Mouse (Mus musculus): ENCODE results near the gene Brca1. TPM values are rescaled to one million over a fixed set of nuclear protein-coding genes. Genes with fewer than 3 reads are reported as not detected.

The Brca1 gene
- 1 to 10 TPM; 4.3 to 7.9 TPM for polyA plus RNA-seq (2017; shearing (Covaris generic))

GRCm38 (mm10) chr11:101551751-101552475, at the start of gene Brca1, which contains the start of gene Nbr1:
Gene Brca1, minus strand, starts transcription at chr11:101551955.
Gene Nbr1, plus strand, starts transcription at chr11:101552149.

GRCm38 (mm10) chr11:101599156-101599555, 47.4 kb upstream of the Brca1 start, which contains the start of gene Gm11634:
Gene Gm11634, minus strand, starts transcription at chr11:101599256.

DNA sequence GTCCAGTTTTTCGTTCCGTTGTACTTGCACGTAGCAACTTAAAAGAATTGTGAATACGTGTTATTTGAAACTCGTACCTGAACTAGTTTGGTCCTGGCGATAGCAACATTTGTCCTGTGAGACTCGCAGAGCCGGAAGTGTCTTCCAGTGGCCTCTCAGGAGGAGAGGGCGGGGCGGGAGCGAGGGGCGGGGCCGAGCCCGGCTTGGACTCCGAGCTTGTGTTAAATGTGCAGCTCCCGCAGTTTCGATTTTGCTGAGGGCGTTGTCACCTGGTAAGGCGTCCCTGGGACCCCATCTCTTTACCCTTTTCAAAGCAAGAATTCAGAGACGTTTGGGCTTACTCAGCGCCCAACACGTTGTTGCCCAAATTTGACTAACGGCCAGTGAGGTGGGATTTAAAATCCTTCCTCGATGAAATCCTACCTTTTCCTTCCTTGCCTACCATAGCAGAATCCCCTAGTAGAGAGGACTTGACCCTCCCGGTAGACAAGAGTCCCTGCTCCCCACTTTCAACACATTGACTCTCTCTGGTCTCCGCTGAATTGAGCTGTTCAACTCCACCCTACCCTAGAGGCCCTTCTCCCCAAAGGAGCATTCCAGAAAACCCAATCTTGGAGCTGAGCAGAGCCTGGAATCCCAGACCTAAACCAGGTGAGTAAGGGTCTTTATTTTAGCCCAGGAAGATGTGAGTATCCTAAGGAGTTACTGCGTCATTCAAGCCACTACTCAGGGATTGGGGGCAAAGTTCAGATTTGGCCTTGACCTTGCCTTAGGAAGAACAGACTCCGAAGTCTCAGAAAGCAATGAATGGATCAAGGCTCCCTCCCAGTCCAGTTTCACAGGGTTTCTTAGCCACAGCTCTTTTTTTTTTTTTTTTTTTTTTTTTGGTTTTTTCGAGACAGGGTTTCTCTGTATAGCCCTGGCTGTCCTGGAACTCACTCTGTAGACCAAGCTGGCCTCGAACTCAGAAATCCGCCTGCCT, 30.6 kb upstream of the Brca1 start, which contains the start of gene Tmem106a:
Gene Tmem106a, plus strand, starts transcription at position 189 of the 982 bp plus-strand sequence.

GRCm38 (mm10) chr11:101465869-101466551, 85.7 kb downstream of the Brca1 start, which contains the start of gene Vat1:
Gene Vat1, minus strand, starts transcription at chr11:101466230.

GRCm38 (mm10) chr11:101464211-101465100, 87.3 kb downstream of the Brca1 start, which contains the start of gene Rnd2:
Gene Rnd2, plus strand, starts transcription at chr11:101464999.

DNA sequence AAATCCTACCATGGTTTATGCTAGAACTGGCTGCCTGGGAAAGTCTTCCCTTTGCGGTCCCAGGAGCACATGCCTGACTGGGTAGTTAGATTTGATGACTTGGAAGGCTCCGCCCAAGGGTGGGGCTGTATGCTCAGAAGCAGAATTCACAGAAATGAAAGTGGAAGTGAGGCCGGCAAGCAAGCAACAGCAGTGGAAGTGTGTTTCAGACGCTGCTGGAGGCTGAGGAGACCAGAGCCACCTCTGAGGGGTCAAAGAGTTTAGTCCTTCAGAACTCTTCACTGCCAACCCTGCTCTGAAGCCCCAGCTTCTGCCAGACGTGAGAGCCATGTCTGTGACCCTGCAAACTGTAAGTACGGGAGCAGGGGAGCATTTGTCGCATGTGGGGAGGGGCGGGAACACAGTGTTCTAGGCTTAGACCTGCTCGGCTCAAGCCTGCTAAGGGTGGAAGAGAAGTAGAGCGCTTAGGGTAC, 103.4 kb downstream of the Brca1 start, which contains the start of gene Ifi35:
Gene Ifi35, plus strand, starts transcription at position 134 of the 473 bp plus-strand sequence.

DNA sequence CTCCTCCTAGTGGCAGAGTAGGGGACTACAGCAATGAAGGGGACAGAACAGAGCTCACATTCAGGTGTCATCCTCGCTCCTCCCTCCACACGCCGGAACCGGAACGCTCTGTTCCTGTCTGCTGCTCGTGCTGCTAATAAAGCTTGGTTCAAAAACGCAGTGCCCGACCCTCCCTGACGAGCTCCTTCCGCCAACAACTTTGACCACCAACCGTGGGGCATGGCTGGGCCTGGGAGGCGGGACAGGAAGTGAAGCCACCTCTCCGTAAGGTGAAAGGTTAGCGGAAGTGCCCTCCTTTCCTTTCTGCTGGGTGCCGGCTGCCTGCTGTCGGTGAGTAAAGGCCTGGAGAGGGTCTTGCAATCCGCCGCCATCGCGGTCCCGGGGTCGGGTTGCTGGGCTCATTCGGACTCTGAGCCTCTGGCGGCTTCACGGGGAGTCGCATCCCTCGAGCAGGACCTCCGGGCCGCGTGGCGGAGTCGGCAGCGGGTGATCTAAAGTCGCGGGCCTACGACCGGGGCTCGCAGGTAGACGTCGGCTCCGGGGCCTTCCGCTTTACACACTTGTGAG, 109.5 kb downstream of the Brca1 start, which contains the start of gene Rpl27:
Gene Rpl27, plus strand, starts transcription at position 172 of the 567 bp plus-strand sequence.

Other genes starting within 250 kb of the Brca1 start
- 100 to 1,000 TPM; 223 to 228 TPM for gene Becn1, start 249.7 kb downstream of the Brca1 start, polyA plus RNA-seq (2017; shearing (Covaris generic))
- 100 to 1,000 TPM; 157 to 201 TPM for gene Psme3, start 235.7 kb downstream of the Brca1 start, polyA plus RNA-seq (2017; shearing (Covaris generic))
- gene Aoc2, start 226.9 kb downstream of the Brca1 start, polyA plus RNA-seq (2017; shearing (Covaris generic)): 1 to 10 TPM; 1.8 to 2.4 TPM
- gene Aoc3, start 221.3 kb downstream of the Brca1 start, polyA plus RNA-seq (2017; shearing (Covaris generic)): not detected
- gene G6pc, start 184.4 kb downstream of the Brca1 start, polyA plus RNA-seq (2017; shearing (Covaris generic)): not detected
- 10 to 100 TPM; 33.3 to 40.7 TPM for gene Aarsd1, start 134.3 kb downstream of the Brca1 start, polyA plus RNA-seq (2017; shearing (Covaris generic))
- gene Gm27029, start 127.2 kb downstream of the Brca1 start, polyA plus RNA-seq (2017; shearing (Covaris generic)): 1 to 10 TPM; 3.0 to 3.5 TPM
- gene Rundc1, start 126.9 kb downstream of the Brca1 start, polyA plus RNA-seq (2017; shearing (Covaris generic)): 10 to 100 TPM; 17.1 to 29.7 TPM
- 1 to 10 TPM; 4.2 to 4.6 TPM for gene Ptges3l, start 126.6 kb downstream of the Brca1 start, polyA plus RNA-seq (2017; shearing (Covaris generic))
- 100 to 1,000 TPM; 318 to 457 TPM for gene Rpl27, start 109.7 kb downstream of the Brca1 start, polyA plus RNA-seq (2017; shearing (Covaris generic))
- 100 to 1,000 TPM; 188 to 201 TPM for gene Ifi35, start 103.5 kb downstream of the Brca1 start, polyA plus RNA-seq (2017; shearing (Covaris generic))
- gene Rnd2, start 87.0 kb downstream of the Brca1 start, polyA plus RNA-seq (2017; shearing (Covaris generic)): under 1 TPM; 0.21 to 0.35 TPM
- under 1 TPM; 0.32 to 0.74 TPM for gene Vat1, start 85.7 kb downstream of the Brca1 start, polyA plus RNA-seq (2017; shearing (Covaris generic))
- gene Nbr1, start 194 bp upstream of the Brca1 start, polyA plus RNA-seq (2017; shearing (Covaris generic)): 10 to 100 TPM; 66.8 to 74.1 TPM
- gene Tmem106a, start 30.3 kb upstream of the Brca1 start, polyA plus RNA-seq (2017; shearing (Covaris generic)): 10 to 100 TPM in 1 of 2 experiments, 1 to 10 TPM in 1; 8.4 to 13.3 TPM
- under 1 TPM in 1 of 2 experiments, not detected in 1; 0.30 TPM for gene Gm11634, start 47.3 kb upstream of the Brca1 start, polyA plus RNA-seq (2017; shearing (Covaris generic))
- 10 to 100 TPM; 38.5 to 54.0 TPM for gene Rdm1, start 75.2 kb upstream of the Brca1 start, polyA plus RNA-seq (2017; shearing (Covaris generic))
- 1 to 10 TPM; 1.8 to 2.0 TPM for gene Arl4d, start 113.6 kb upstream of the Brca1 start, polyA plus RNA-seq (2017; shearing (Covaris generic))
- 10 to 100 TPM; 38.4 to 43.1 TPM for gene Dhx8, start 181.0 kb upstream of the Brca1 start, polyA plus RNA-seq (2017; shearing (Covaris generic))
- gene Etv4, start 233.4 kb upstream of the Brca1 start, polyA plus RNA-seq (2017; shearing (Covaris generic)): under 1 TPM in 1 of 2 experiments, not detected in 1; 0.57 TPM